Mouse (Mus musculus): ENCODE measurements around the gene Aloxe3. TPM values are rescaled to one million over a fixed set of nuclear protein-coding genes. Genes with fewer than 3 reads are reported as not detected.

Aloxe3 gene
- total and polyA plus RNA-seq, 3 experiments = 0.13 to 0.23 TPM; not detected in 1

DNA sequence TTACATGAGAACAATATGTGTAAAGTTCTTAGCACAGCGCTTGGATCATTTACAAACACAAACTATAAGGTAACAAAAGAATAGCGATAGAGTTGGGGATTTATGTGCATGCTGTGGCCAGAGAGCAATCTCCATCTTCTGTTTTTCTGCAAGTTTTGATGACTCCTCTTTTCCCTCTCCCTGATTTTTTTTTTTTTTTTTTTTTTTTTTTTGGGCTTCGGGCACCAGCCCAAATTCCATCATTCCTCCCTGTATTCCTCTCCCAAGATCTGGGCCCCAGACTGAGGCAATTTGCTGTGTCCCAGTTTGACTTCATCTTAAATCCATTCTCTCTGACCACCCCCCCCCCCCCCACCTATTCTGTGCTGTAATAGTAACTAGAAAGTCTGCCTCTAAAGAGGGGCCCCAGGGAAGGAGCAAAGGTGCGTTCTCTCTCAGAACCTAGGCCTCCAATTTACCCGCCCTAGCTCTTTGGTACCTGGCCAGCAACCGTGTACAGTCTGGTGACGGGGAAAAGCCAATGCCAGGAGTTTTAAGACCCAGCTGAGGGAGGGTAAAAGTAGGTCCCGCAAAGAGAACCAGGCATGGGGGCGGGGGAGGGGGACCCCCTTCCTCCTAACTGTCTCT lies 29.2 kb upstream of the Aloxe3 start:
- H3K27ac ChIP-seq (ENCODE audit: insufficient read depth, low read depth) = peak overlapping the region; percentile 5; the same call in 1 of the 2 replicates
- in situ Hi-C loops (cut with MboI; ENCODE audit: low pct_ligation_motif_present, low pct_unique_long_range_greater_than_20kb, low sequenced_read_pairs) = loop anchor here (25.0 kb wide), 1 partner anchor 916 kb away; the partner anchor contains the start of genes Acadvl, Dlg4 and Dvl2
- dilution Hi-C loops (cut with MboI; ENCODE audit: extremely low pct_ligation_motif_present, extremely low pct_unique_long_range_greater_than_20kb, low sequenced_read_pairs) = no loop called here

DNA sequence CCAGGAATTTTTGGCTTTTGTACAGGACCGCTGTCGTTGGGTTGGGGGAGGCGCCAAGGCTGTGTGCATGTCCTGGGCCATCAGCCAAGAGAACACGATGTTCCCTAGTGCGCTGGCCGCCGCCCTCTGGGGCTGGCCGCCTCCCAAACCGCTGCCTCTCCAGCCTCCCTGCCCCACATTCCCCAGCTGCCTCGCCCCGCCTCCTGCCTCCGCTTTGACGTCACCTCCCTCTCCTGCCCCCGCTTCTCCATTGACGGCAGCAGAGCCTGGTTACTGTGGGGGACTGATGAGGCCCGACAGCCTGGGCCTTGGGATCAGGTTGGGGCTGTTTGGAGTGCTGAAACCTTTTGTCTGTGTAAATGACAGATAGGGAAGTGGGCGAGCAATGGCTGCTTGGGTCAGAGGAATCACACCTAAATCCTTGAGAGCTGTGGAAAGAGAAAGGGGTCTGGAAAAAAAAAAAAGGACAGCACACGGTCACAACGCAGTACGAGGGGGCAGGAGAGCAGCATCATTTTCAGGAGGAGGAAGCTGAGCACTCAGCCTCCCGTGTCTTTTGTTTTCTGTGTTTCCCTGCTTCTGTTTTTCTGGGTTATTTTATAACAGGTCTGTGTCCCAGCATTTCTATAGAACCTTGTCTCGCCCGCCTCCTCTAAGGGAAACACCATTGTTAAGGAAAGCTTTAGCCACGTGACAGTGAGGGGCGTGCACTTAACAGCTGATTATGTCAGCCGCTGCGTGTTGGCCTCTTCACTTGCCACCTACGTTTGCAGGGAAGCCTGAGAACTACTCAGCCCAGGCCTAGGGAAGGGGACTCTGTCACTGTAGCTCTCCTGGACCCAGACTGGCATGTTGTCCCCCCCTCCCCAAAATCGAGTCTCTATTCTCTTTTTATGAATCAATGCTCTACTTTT lies 28.5 kb upstream of the Aloxe3 start:
- Histone ChIP-seq H3K4me3 (replicated peaks in 1 of 3; ENCODE audit: low read depth in 2 of 3, low read length in 2 of 3, poor library complexity in 1 of 3) (peak overlapping the region; percentile 18 to 89 (median 44)), H3K36me3 (replicated peaks in 1 of 2; ENCODE audit: control insufficient read depth in 1 of 2, insufficient read depth in 1 of 2, low read length in 1 of 2) (peaks cover 20 to 26% of the 10 kb centered on the region in 2 experiments), H3K4me2 (ENCODE audit: insufficient read depth, low read depth, poor library complexity, severe bottlenecking) (peak overlapping the region; percentile 93), H3K9ac (ENCODE audit: insufficient read depth, low read depth) (peak overlapping the region; percentile 54), H3K27me3 (replicated peaks) (peaks cover 6% of the 10 kb centered on the region), H3K4me1 (ENCODE audit: control insufficient read depth in 1 of 2, insufficient read depth in 2 of 2) (peaks cover 25 to 67% of the 10 kb centered on the region in 2 experiments), H3K79me2 (replicated peaks; ENCODE audit: control insufficient read depth, extremely low read depth, insufficient read depth, poor library complexity, severe bottlenecking) (peaks cover 22% of the 10 kb centered on the region), H3K9me3 (replicated peaks; ENCODE audit: low read length) (no peaks in the 10 kb centered on the region), H3K27ac (ENCODE audit: insufficient read depth, low read depth) (peak overlapping the region; percentile 5; the same call in 1 of the 2 replicates)
- peak; percentile 79 for DNase-seq (ENCODE audit: extremely low read depth)
- dilution Hi-C loops (cut with MboI; ENCODE audit: extremely low pct_ligation_motif_present, extremely low pct_unique_long_range_greater_than_20kb, low sequenced_read_pairs) (no loop called here), in situ Hi-C loops (cut with MboI; ENCODE audit: low pct_ligation_motif_present, low pct_unique_long_range_greater_than_20kb, low sequenced_read_pairs) (loop anchor here (25.0 kb wide), 1 partner anchor 915 kb away; the partner anchor contains the start of genes Acadvl, Dlg4 and Dvl2)
- TF ChIP-seq ZNF384 (IDR thresholded peaks at IDR 0.05; ENCODE audit: low read depth, low read length) = peak; percentile 76; the same call in 1 of the 2 replicates
- TF ChIP-seq TBP (conservative IDR thresholded peaks at IDR 0.05; ENCODE audit: low read depth, low read length) = 0 out of 2 replicates have a peak, but pooled peaks have one; percentile 23
- no peak for TF ChIP-seq CTCF (conservative IDR thresholded peaks at IDR 0.05 in 1 of 2, IDR thresholded peaks at IDR 0.05 in 1 of 2; ENCODE audit: low read depth in 2 of 2, low read length in 2 of 2)
- TF ChIP-seq USF1 (IDR thresholded peaks at IDR 0.05; ENCODE audit: low read depth, low read length) = peak; percentile 88
- TF ChIP-seq MXI1 (IDR thresholded peaks at IDR 0.05; ENCODE audit: low read depth, low read length) = peak; percentile 95
- TF ChIP-seq BHLHE40 (IDR thresholded peaks at IDR 0.05; ENCODE audit: low read depth, low read length) = peak; percentile 94
- no peak for TF ChIP-seq MAFK (IDR thresholded peaks at IDR 0.05; ENCODE audit: insufficient replicate concordance, low read length)
- no peak for TF ChIP-seq RAD21 (IDR thresholded peaks at IDR 0.05; ENCODE audit: low read depth, low read length)
- no peak for TF ChIP-seq POLR2AphosphoS2 (IDR thresholded peaks at IDR 0.05; ENCODE audit: low read depth, low read length)
- TF ChIP-seq EP300 (IDR thresholded peaks at IDR 0.05; ENCODE audit: low read length) = 0 out of 2 replicates have a peak, but pooled peaks have one; percentile 16
- TF ChIP-seq E2F4 (IDR thresholded peaks at IDR 0.05; ENCODE audit: insufficient replicate concordance, low read depth, low read length) = no peak
- TF ChIP-seq ETS1 (conservative IDR thresholded peaks at IDR 0.05; ENCODE audit: low read depth, low read length) = peak; percentile 89
- TF ChIP-seq ZKSCAN1 (IDR thresholded peaks at IDR 0.05; ENCODE audit: borderline replicate concordance, low read depth, low read length) = no peak
- TF ChIP-seq CHD1 (IDR thresholded peaks at IDR 0.05; ENCODE audit: low read depth, low read length) = peak; percentile 21; the same call in 1 of the 2 replicates
- TF ChIP-seq PAX5 (IDR thresholded peaks at IDR 0.05; ENCODE audit: low read length) = no peak
- TF ChIP-seq MYC (IDR thresholded peaks at IDR 0.05; ENCODE audit: low read depth, low read length) = peak; percentile 76
- peak; percentile 33; the same call in 1 of the 2 replicates for TF ChIP-seq TCF12 (IDR thresholded peaks at IDR 0.05; ENCODE audit: low read depth, low read length)
- 0 out of 2 replicates have a peak, but pooled peaks have one; percentile 17 for TF ChIP-seq ELF1 (IDR thresholded peaks at IDR 0.05; ENCODE audit: low read depth, low read length)
- peak; percentile 85 for TF ChIP-seq USF2 (conservative IDR thresholded peaks at IDR 0.05; ENCODE audit: low read depth, low read length)
- 0 out of 2 replicates have a peak, but pooled peaks have one; percentile 25 for TF ChIP-seq NELFE (IDR thresholded peaks at IDR 0.05; ENCODE audit: low read depth, low read length)
- TF ChIP-seq IRF4 (IDR thresholded peaks at IDR 0.05; ENCODE audit: low read depth, low read length) = 0 out of 2 replicates have a peak, but pooled peaks have one; percentile 4
- TF ChIP-seq NRF1 (IDR thresholded peaks at IDR 0.05; ENCODE audit: low read depth, low read length) = no peak
- TF ChIP-seq POLR2A (IDR thresholded peaks at IDR 0.05; ENCODE audit: low read depth, low read length) = peak; percentile 50; the same call in 1 of the 2 replicates
- no peak for TF ChIP-seq SMC3 (IDR thresholded peaks at IDR 0.05; ENCODE audit: low read depth, low read length)
- no peak for TF ChIP-seq ZMIZ1 (IDR thresholded peaks at IDR 0.05; ENCODE audit: low read depth, low read length)

More for the DNA sequence above, 29.2 kb upstream of the Aloxe3 start:
- Histone ChIP-seq H3K79me2 (replicated peaks; ENCODE audit: control insufficient read depth, extremely low read depth, insufficient read depth, poor library complexity, severe bottlenecking) (peaks cover 20% of the 10 kb centered on the region), H3K27me3 (replicated peaks) (peaks cover 6% of the 10 kb centered on the region), H3K9me3 (replicated peaks; ENCODE audit: low read length) (no peaks in the 10 kb centered on the region), H3K4me3 (replicated peaks in 1 of 3; ENCODE audit: low read depth in 2 of 3, low read length in 2 of 3, poor library complexity in 1 of 3) (peak overlapping the region; percentile 50 to 89 (median 66)), H3K36me3 (replicated peaks in 1 of 2; ENCODE audit: control insufficient read depth in 1 of 2, insufficient read depth in 1 of 2, low read length in 1 of 2) (peaks cover 16 to 25% of the 10 kb centered on the region in 2 experiments), H3K9ac (ENCODE audit: insufficient read depth, low read depth) (peak overlapping the region; percentile 54), H3K4me2 (ENCODE audit: insufficient read depth, low read depth, poor library complexity, severe bottlenecking) (peak overlapping the region; percentile 93), H3K4me1 (ENCODE audit: control insufficient read depth in 1 of 2, insufficient read depth in 2 of 2) (peaks cover 21 to 66% of the 10 kb centered on the region in 2 experiments)
- DNase-seq (ENCODE audit: extremely low read depth) = no peak
- TF ChIP-seq CHD1 (IDR thresholded peaks at IDR 0.05; ENCODE audit: low read depth, low read length) = peak; percentile 30; the same call in 1 of the 2 replicates
- 0 out of 2 replicates have a peak, but pooled peaks have one; percentile 7 for TF ChIP-seq HCFC1 (IDR thresholded peaks at IDR 0.05; ENCODE audit: low read depth, low read length)
- TF ChIP-seq E2F4 (IDR thresholded peaks at IDR 0.05; ENCODE audit: insufficient replicate concordance, low read depth, low read length) = no peak
- no peak for TF ChIP-seq MAFK (IDR thresholded peaks at IDR 0.05; ENCODE audit: insufficient replicate concordance, low read length)
- peak; percentile 65 for TF ChIP-seq ZNF384 (IDR thresholded peaks at IDR 0.05; ENCODE audit: low read depth, low read length)
- TF ChIP-seq ZKSCAN1 (IDR thresholded peaks at IDR 0.05; ENCODE audit: borderline replicate concordance, low read depth, low read length) = no peak
- TF ChIP-seq CTCF (conservative IDR thresholded peaks at IDR 0.05 in 1 of 2, IDR thresholded peaks at IDR 0.05 in 1 of 2; ENCODE audit: low read depth in 2 of 2, low read length in 2 of 2) = no peak
- TF ChIP-seq JUN (IDR thresholded peaks at IDR 0.05; ENCODE audit: insufficient read depth, low read depth, low read length) = no peak
- TF ChIP-seq ZMIZ1 (IDR thresholded peaks at IDR 0.05; ENCODE audit: low read depth, low read length) = no peak

Measured in CH12.LX (cell line).